Mouse (Mus musculus) forebrain, embryonic 14.5 days (tissue): Measurements from ENCODE around the gene Rsu1. TPM values are rescaled to one million over a fixed set of nuclear protein-coding genes. Genes with fewer than 3 reads are reported as not detected.

Experiments used
- ATAC-seq: fragments of 200-750 bp; cut with Nextera tagmentation; 2 replicates; pipeline ENCODE4 v1.8.0; 2017; ENCODE audit warnings: mild to moderate bottlenecking, moderate library complexity
- DNase-seq: peaks from one replicate; pipeline ENCODE4 v3.0.0-alpha.2; 2015; ENCODE audit warnings: low spot score
- H3K27ac ChIP-seq: fragments of 300-500 bp; sonication (generic); 2 replicates; pipeline ENCODE4 v1.5.1; 2014; ENCODE audit warnings: low read depth, mild to moderate bottlenecking, control low read depth, low read length, moderate library complexity
- H3K27me3 ChIP-seq: fragments of 300-500 bp; sonication (generic); replicated peaks from 2 replicates; pipeline ENCODE4 v1.6.1; 2014; ENCODE audit warnings: low read length, control low read depth, mixed read lengths; ENCODE audit not compliant: control insufficient read depth, insufficient read depth
- H3K36me3 ChIP-seq: fragments of 300-500 bp; sonication (generic); 2 replicates; pipeline ENCODE4 v1.6.1; 2014; ENCODE audit warnings: low read length, control low read depth; ENCODE audit not compliant: control insufficient read depth, insufficient read depth
- H3K4me1 ChIP-seq: fragments of 300-500 bp; sonication (generic); 2 replicates; pipeline ENCODE4 v1.6.1; 2014; ENCODE audit warnings: antibody characterized with exemption, low read length, control low read depth; ENCODE audit not compliant: control insufficient read depth, insufficient read depth
- H3K4me2 ChIP-seq: fragments of 300-500 bp; sonication (generic); 2 replicates; pipeline ENCODE4 v1.6.1; 2014; ENCODE audit warnings: mild to moderate bottlenecking, control low read depth, low read length
- H3K4me3 ChIP-seq: fragments of 300-500 bp; sonication (generic); 2 replicates; pipeline ENCODE4 v1.5.1; 2014; ENCODE audit warnings: low read depth, low read length, control low read depth
- H3K9ac ChIP-seq: fragments of 300-500 bp; sonication (generic); 2 replicates; pipeline ENCODE4 v1.6.1; 2014; ENCODE audit warnings: mild to moderate bottlenecking, low read length, control low read depth, moderate library complexity
- H3K9me3 ChIP-seq: fragments of 300-500 bp; sonication (generic); replicated peaks from 2 replicates; pipeline ENCODE4 v1.6.1; 2016; ENCODE audit warnings: low read length, control low read depth, mixed read lengths; ENCODE audit not compliant: control insufficient read depth
- WGBS: fragments of 180-500 bp; shearing (Covaris S2); extraction: QIAGEN DNeasy Blood & Tissue Kit; methylation state at CpG from one replicate; pipeline ENCODE4 v1.1.7; 2014; 5-methylcytosine and 5-hydroxymethylcytosine counted together
- polyA plus RNA-seq: library from polyadenylated mRNA; unstranded; fragments of >200 nt; fragmentation: Nextera tagmentation; extraction: Ambion mirVana; gene quantifications from 2 replicates; pipeline ENCODE4 v1.2.1, GENCODE M21; 2014

The Rsu1 gene
- polyA plus RNA-seq, 1 experiment from 2014 or later: 57.2 TPM

GRCm38 (mm10) chr2:13117896-13118295, 153.3 kb downstream of the Rsu1 start:
- no peak for ATAC-seq
- Histone ChIP-seq H3K4me3 (no peak overlapping the region), H3K9ac (no peak overlapping the region), H3K4me1 (no peaks in the 10 kb centered on the region), H3K4me2 (no peak overlapping the region), H3K9me3 (no peaks in the 10 kb centered on the region), H3K36me3 (no peaks in the 10 kb centered on the region), H3K27ac (no peak overlapping the region), H3K27me3 (no peaks in the 10 kb centered on the region)
- WGBS: 73% methylated on average over 4 of the region's 4 CpGs
- no peak for DNase-seq

DNA sequence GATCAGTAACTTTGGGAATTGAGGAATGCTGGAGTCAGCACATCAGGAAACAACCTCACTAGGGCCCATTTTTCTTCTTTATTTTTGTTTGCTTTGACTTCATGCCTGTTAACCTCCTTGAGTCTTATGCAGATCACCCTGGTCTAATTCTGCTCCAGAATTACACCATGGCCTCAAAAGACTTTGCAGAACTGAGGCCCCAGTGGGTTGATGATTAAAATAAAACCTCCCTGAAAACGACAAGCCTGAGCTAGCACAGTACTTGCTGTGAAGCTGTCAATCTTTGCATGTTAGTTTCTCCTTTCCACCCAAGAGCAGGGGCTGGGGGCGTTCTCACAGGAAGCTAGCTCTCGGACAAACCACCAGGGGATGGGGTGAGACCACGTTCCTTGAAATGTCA, 164.7 kb downstream of the Rsu1 start:
- no peaks in the 10 kb centered on the region for H3K27me3 ChIP-seq
- 42% methylated on average over 4 of the region's 4 CpGs for WGBS
- no peak for ATAC-seq
- H3K4me1 ChIP-seq: no peaks in the 10 kb centered on the region
- H3K9ac ChIP-seq: no peak overlapping the region
- no peaks in the 10 kb centered on the region for H3K36me3 ChIP-seq
- no peak overlapping the region for H3K27ac ChIP-seq
- H3K9me3 ChIP-seq: no peaks in the 10 kb centered on the region
- no peak for DNase-seq
- no peak overlapping the region for H3K4me2 ChIP-seq
- H3K4me3 ChIP-seq: no peak overlapping the region

GRCm38 (mm10) chr2:13104388-13104787, 166.8 kb downstream of the Rsu1 start:
- no peaks in the 10 kb centered on the region for H3K4me1 ChIP-seq
- H3K27me3 ChIP-seq: no peaks in the 10 kb centered on the region
- H3K4me2 ChIP-seq: no peak overlapping the region
- DNase-seq (no peak), ATAC-seq (no peak)
- 54% methylated on average over 2 of the region's 2 CpGs for WGBS
- H3K27ac ChIP-seq: no peak overlapping the region
- H3K36me3 ChIP-seq: no peaks in the 10 kb centered on the region
- no peak overlapping the region for H3K4me3 ChIP-seq
- no peaks in the 10 kb centered on the region for H3K9me3 ChIP-seq
- no peak overlapping the region for H3K9ac ChIP-seq

DNA sequence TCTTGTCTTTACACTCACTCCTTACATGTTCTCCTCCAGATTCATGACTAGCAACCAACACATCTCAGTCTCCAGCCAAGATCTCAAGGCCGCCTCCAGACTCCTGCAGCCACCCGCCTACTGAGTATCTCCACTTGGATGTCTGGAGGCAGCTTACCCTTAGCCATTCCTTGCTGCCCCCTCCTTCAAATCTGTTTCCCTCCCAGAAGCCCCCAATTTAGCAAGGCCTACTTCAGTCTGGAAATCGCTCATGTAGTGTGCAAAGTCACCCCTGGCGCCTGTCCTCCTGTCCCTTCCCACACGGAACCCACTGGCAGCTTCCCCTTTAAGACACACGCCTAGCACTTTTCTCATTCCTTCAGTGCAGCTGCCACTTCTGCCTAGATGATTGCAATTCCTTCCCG, 167.4 kb downstream of the Rsu1 start:
- no peaks in the 10 kb centered on the region for H3K9me3 ChIP-seq
- H3K4me3 ChIP-seq: no peak overlapping the region
- H3K27me3 ChIP-seq: no peaks in the 10 kb centered on the region
- no peak for ATAC-seq
- no peaks in the 10 kb centered on the region for H3K36me3 ChIP-seq
- WGBS: 77% methylated on average over 7 of the region's 7 CpGs
- no peak overlapping the region for H3K9ac ChIP-seq
- H3K4me2 ChIP-seq: no peak overlapping the region
- H3K4me1 ChIP-seq: no peaks in the 10 kb centered on the region
- no peak overlapping the region for H3K27ac ChIP-seq
- no peak for DNase-seq

DNA sequence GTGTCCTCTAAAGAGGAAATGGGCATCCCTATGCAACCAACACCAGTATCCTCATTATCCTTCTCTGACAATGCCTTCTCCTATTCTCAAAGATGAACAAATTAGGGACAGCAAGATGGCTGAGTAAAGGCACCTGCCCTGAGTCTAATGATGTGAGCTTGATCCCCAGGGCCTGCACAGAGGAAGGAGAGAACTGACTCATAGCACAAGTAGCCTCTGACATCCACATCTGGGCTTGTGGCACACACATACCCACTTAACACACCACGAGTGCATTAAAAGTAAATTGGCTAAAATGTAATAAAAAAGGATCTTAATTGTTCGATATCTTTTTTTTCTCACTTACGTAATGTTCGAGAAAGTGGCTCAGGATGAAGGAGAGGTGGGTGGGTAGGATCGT, 177.2 kb downstream of the Rsu1 start:
- DNase-seq (no peak), ATAC-seq (no peak)
- H3K4me2 ChIP-seq: no peak overlapping the region
- no peak overlapping the region for H3K9ac ChIP-seq
- 97% methylated on average over 5 of the region's 5 CpGs for WGBS
- no peaks in the 10 kb centered on the region for H3K4me1 ChIP-seq
- no peak overlapping the region for H3K4me3 ChIP-seq
- no peak overlapping the region for H3K27ac ChIP-seq
- H3K27me3 ChIP-seq: no peaks in the 10 kb centered on the region
- no peaks in the 10 kb centered on the region for H3K9me3 ChIP-seq
- H3K36me3 ChIP-seq: no peaks in the 10 kb centered on the region

GRCm38 (mm10) chr2:13093570-13093969, 177.6 kb downstream of the Rsu1 start:
- Histone ChIP-seq H3K27ac (no peak overlapping the region), H3K4me3 (no peak overlapping the region), H3K27me3 (no peaks in the 10 kb centered on the region), H3K4me2 (no peak overlapping the region), H3K36me3 (no peaks in the 10 kb centered on the region), H3K9ac (no peak overlapping the region), H3K4me1 (no peaks in the 10 kb centered on the region), H3K9me3 (no peaks in the 10 kb centered on the region)
- DNase-seq (no peak), ATAC-seq (no peak)
- 91% methylated on average over 1 of the region's 1 CpGs for WGBS

DNA sequence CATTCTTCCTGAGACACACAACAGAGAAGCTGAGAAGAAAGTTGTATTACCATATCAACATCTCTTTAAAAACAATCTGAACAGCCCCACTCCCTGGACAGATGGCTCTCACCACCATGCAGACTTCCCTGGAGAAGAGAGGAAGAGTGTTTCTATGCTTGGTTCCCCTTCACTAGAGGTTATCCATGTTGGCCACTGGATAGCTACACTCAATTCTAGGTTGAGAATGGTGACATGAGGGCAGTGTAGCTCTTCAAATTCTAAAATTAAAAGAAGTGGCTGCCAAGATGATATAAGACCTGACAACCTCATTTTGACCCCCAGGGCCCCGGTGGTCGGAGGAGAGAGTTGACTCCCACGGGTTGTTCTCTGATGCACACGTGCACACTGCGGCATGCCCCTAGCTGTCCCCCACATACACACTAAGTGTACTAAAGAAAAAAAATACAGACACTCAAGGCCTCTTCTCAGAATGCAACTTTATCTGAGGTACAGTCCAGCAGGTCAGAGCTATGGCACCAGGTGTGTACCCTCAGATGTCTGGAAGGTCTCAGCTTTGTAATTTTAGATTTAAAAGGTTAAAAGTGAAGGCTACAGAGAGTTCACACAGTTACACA, 179.7 kb downstream of the Rsu1 start:
- Histone ChIP-seq H3K9ac (no peak overlapping the region), H3K27ac (no peak overlapping the region), H3K36me3 (no peaks in the 10 kb centered on the region), H3K4me1 (no peaks in the 10 kb centered on the region), H3K4me2 (no peak overlapping the region), H3K9me3 (no peaks in the 10 kb centered on the region), H3K4me3 (no peak overlapping the region), H3K27me3 (no peaks in the 10 kb centered on the region)
- no peak for DNase-seq
- WGBS: 96% methylated on average over 5 of the region's 5 CpGs
- no peak for ATAC-seq

- Histone ChIP-seq H3K9me3 (no peaks in the 10 kb centered on the region), H3K4me1 (no peaks in the 10 kb centered on the region), H3K4me2 (no peak overlapping the region), H3K27me3 (no peaks in the 10 kb centered on the region), H3K9ac (no peak overlapping the region), H3K36me3 (no peaks in the 10 kb centered on the region), H3K4me3 (no peak overlapping the region), H3K27ac (no peak overlapping the region)
- ATAC-seq: no peak
- no peak for DNase-seq
- 95% methylated on average over 1 of the region's 1 CpGs for WGBS
Observed at GRCm38 (mm10) chr2:13090841-13091240, 180.4 kb downstream of the Rsu1 start.

GRCm38 (mm10) chr2:13089861-13090260, 181.4 kb downstream of the Rsu1 start:
- H3K4me1 ChIP-seq: no peaks in the 10 kb centered on the region
- WGBS: 78% methylated on average over 4 of the region's 4 CpGs
- no peaks in the 10 kb centered on the region for H3K27me3 ChIP-seq
- no peak overlapping the region for H3K9ac ChIP-seq
- no peak overlapping the region for H3K4me2 ChIP-seq
- no peaks in the 10 kb centered on the region for H3K36me3 ChIP-seq
- H3K4me3 ChIP-seq: no peak overlapping the region
- no peak for ATAC-seq
- no peak overlapping the region for H3K27ac ChIP-seq
- no peaks in the 10 kb centered on the region for H3K9me3 ChIP-seq
- DNase-seq: no peak
